Mouse (Mus musculus) midbrain, embryonic 16.5 days (tissue): ENCODE measurements around the gene Gm20388. TPM values are rescaled to one million over a fixed set of nuclear protein-coding genes. Genes with fewer than 3 reads are reported as not detected.

Experiments used
- ATAC-seq: fragments of 200-750 bp; cut with Nextera tagmentation; 2 replicates; pipeline ENCODE4 v1.8.0; 2017; ENCODE audit warnings: moderate TSS enrichment
- H3K27ac ChIP-seq: fragments of 300-500 bp; sonication (generic); 2 replicates; pipeline ENCODE4 v1.5.1; 2014; ENCODE audit warnings: mild to moderate bottlenecking, low read length, mixed read lengths
- H3K27me3 ChIP-seq: fragments of 300-500 bp; sonication (generic); 2 replicates; pipeline ENCODE4 v1.6.1; 2014; ENCODE audit warnings: low read depth, low read length, mixed read lengths; ENCODE audit not compliant: control insufficient read depth, insufficient read depth
- H3K36me3 ChIP-seq: fragments of 300-500 bp; sonication (generic); 2 replicates; pipeline ENCODE4 v1.6.1; 2014; ENCODE audit warnings: mild to moderate bottlenecking, low read length, moderate library complexity, mixed read lengths; ENCODE audit not compliant: control insufficient read depth, insufficient read depth
- H3K4me1 ChIP-seq: fragments of 300-500 bp; sonication (generic); 2 replicates; pipeline ENCODE4 v1.6.1; 2014; ENCODE audit warnings: mild to moderate bottlenecking, low read length, mixed read lengths; ENCODE audit not compliant: control insufficient read depth, insufficient read depth
- H3K4me2 ChIP-seq: fragments of 300-500 bp; sonication (generic); 2 replicates; pipeline ENCODE4 v1.6.1; 2014; ENCODE audit warnings: mild to moderate bottlenecking, low read length, mixed read lengths
- H3K4me3 ChIP-seq: fragments of 300-500 bp; sonication (generic); 2 replicates; pipeline ENCODE4 v1.5.1; 2014; ENCODE audit warnings: low read depth, mild to moderate bottlenecking, low read length, moderate library complexity, mixed read lengths
- H3K9ac ChIP-seq: fragments of 300-500 bp; sonication (generic); 2 replicates; pipeline ENCODE4 v1.6.1; 2014; ENCODE audit warnings: low read depth, low read length, mixed read lengths
- H3K9me3 ChIP-seq: fragments of 300-500 bp; sonication (generic); replicated peaks from 2 replicates; pipeline ENCODE4 v1.6.1; 2014; ENCODE audit warnings: mild to moderate bottlenecking, low read length, mixed read lengths; ENCODE audit not compliant: control insufficient read depth, poor library complexity, severe bottlenecking
- WGBS: fragments of 180-500 bp; shearing (Covaris S2); extraction: QIAGEN DNeasy Blood & Tissue Kit; methylation state at CpG from one replicate; pipeline ENCODE4 v1.1.7; 2014; 5-methylcytosine and 5-hydroxymethylcytosine counted together
- polyA plus RNA-seq: library from polyadenylated mRNA; unstranded; fragments of >200 nt; fragmentation: Nextera tagmentation; extraction: Ambion mirVana; gene quantifications from 2 replicates; pipeline ENCODE4 v1.2.1, GENCODE M21; 2015

The Gm20388 gene
- polyA plus RNA-seq, 1 experiment from 2014 or later, result 7.5 TPM

DNA sequence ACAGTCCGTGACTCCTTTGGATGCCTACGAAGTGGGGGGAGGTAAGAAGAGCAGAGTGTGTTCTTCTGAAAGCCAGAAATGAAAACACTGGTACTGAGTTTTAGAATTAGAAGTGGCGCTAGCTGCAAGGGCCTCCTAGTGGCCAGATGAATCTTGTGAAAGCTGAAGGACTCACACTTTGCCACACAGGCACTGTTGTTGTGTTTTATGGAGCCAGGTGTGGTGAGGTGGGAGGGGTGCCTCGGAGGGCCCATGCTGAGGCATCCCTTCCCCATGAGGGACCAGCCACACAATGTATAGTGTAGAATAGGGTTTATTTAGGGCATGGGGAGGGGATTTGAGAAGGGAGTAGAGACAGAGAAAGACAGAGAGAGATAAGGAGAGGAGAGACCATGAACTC lies 3587.1 kb downstream of the Gm20388 start:
- Histone ChIP-seq H3K4me2 (no peak overlapping the region), H3K36me3 (peaks cover 54% of the 10 kb centered on the region), H3K27ac (no peak overlapping the region), H3K9ac (no peak overlapping the region), H3K4me1 (no peaks in the 10 kb centered on the region), H3K27me3 (no peaks in the 10 kb centered on the region), H3K9me3 (no peaks in the 10 kb centered on the region), H3K4me3 (no peak overlapping the region)
- WGBS, result 92% methylated on average over 4 of the region's 4 CpGs
- ATAC-seq, result no peak

DNA sequence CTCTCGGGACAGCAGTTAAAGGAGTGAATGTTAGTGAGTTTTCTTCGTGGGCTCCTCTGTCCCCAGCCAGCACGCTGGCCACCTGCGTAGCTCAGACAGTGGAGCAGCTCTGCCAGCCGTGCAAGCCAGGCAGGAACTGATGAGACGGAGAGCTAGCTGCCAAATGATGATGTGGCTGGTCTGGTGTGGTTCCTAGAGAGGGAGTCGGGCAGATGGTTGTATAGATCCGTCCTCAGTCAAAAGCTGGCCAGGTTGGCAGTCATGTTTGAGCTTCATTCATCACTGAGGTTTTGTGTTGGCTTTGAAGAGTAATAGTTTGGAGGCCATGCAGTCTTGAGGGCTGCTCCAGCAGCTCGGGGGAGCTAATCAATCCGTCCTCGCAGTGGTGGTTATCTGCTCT lies 3588.3 kb downstream of the Gm20388 start:
- H3K27ac ChIP-seq, result no peak overlapping the region
- no peaks in the 10 kb centered on the region for H3K4me1 ChIP-seq
- H3K27me3 ChIP-seq, result no peaks in the 10 kb centered on the region
- H3K9ac ChIP-seq, result no peak overlapping the region
- WGBS, result 93% methylated on average over 11 of the region's 11 CpGs
- no peak overlapping the region for H3K4me2 ChIP-seq
- peaks cover 56% of the 10 kb centered on the region for H3K36me3 ChIP-seq
- H3K9me3 ChIP-seq, result no peaks in the 10 kb centered on the region
- no peak overlapping the region for H3K4me3 ChIP-seq
- no peak for ATAC-seq

DNA sequence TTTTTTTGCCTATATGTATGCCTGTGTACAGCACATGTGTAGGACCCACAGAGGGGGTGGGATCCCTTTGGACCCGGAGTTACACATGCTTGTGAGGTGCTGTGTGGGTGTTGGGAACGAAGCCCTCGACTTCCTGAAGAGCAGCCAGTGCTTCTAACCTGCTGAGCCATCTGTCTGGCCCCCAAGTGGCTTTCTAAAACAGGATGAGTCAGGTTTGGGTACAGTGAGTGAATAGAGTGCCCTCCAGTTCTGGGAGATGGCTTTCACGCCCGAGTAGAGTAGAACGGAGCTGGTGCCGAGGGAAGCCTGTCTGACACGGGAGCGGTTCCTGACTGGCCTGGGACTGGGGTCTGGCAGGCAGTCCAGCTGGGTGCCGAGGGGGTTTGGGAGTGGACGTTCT lies 3588.9 kb downstream of the Gm20388 start:
- WGBS, result 97% methylated on average over 11 of the region's 11 CpGs
- Histone ChIP-seq H3K36me3 (peaks cover 54% of the 10 kb centered on the region), H3K9ac (no peak overlapping the region), H3K27me3 (no peaks in the 10 kb centered on the region), H3K9me3 (no peaks in the 10 kb centered on the region), H3K4me3 (no peak overlapping the region), H3K4me2 (no peak overlapping the region), H3K4me1 (no peaks in the 10 kb centered on the region), H3K27ac (no peak overlapping the region)
- no peak for ATAC-seq

DNA sequence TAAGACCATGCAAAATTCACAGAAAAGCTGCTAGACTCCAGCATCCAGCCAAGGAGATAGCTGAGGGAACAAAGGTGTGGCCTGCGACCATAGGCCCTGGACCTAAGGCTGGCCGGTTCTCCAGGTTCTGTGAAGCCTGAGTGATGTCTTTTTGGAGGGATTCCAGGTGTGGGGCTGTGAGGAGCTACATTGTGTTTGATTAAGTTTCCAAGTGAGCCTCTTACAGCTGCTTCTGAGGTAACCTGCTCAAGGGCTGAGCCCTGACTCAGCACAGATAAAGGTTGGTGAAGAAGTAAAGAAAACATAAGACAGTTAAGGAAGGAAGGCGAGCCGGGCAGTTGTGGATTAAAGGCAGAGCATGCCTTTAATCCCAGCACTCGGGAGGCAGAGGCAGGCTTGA lies 3591.6 kb downstream of the Gm20388 start:
- Histone ChIP-seq H3K27ac (no peak overlapping the region), H3K9ac (no peak overlapping the region), H3K4me3 (no peak overlapping the region), H3K36me3 (peaks cover 54% of the 10 kb centered on the region), H3K4me1 (no peaks in the 10 kb centered on the region), H3K9me3 (no peaks in the 10 kb centered on the region), H3K4me2 (no peak overlapping the region), H3K27me3 (no peaks in the 10 kb centered on the region)
- ATAC-seq, result no peak
- WGBS, result 92% methylated on average over 5 of the region's 5 CpGs

DNA sequence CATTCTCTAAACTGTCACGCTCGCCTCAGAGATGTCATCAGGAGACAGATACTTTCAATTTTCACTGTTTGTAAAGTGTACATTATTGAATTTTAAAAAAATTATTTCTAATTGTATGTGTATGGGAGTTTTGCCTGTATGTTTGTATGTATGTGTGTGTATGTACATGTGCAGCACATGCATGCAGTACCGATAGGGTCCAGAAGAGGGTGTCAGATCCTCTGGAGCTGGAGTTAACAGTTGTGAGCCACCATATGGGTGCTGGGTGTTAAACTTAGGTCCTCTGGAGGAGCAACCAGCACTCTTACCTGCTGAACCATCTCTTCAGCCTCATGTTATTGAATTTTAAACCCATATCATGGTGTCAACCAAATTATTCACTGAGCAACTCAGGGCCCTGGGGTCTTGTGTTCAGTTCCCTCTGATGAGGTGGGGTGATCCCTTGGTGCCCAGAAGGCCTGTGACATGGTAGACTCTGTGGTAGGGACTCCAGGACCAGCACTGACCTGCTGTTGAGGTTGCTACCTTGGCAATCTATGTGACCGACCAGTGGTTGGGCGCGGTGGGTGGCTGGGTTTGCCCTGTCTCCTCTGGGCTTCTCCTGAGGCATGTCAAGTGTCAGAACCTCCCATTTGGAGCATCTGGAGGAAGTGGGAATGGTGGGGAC lies 3593.3 kb downstream of the Gm20388 start:
- Histone ChIP-seq H3K27me3 (no peaks in the 10 kb centered on the region), H3K9ac (no peak overlapping the region), H3K4me1 (no peaks in the 10 kb centered on the region), H3K27ac (no peak overlapping the region), H3K9me3 (no peaks in the 10 kb centered on the region), H3K36me3 (peaks cover 67% of the 10 kb centered on the region), H3K4me2 (no peak overlapping the region), H3K4me3 (no peak overlapping the region)
- WGBS, result 96% methylated on average over 6 of the region's 6 CpGs
- ATAC-seq, result no peak

DNA sequence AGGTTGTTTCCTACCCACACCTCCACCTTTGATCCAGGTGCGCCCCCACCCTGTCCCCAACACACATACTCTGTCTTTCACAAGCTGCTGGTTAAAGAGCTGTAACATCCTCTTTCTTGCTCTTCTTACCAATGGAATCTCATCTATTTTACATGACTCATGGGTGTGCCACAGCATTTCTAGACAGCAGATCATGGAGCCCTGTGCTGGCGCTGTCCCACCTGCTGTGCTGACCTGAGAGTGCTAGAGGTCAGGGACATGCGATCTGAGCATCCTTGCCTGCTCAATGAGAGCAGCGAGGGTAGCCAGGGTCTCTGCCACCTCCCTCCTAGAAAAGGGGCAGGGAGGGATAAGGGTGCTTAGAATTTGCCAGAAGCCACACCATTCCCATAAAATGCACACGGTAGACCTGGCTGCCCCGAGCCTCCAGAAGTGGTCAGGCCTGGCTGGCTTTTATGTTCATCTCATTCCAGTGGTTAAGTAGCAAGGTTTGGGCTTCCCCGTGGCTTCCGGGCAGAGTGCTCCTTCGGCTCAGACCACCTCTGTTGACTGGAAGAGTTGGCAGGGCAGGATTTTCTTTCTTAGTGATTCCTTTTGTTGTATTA lies 3594.1 kb downstream of the Gm20388 start:
- H3K4me3 ChIP-seq, result no peak overlapping the region
- H3K27me3 ChIP-seq, result no peaks in the 10 kb centered on the region
- whole genome bisulfite sequencing, result 85% methylated on average over 9 of the region's 9 CpGs
- H3K4me2 ChIP-seq, result no peak overlapping the region
- no peak overlapping the region for H3K9ac ChIP-seq
- peaks cover 68% of the 10 kb centered on the region for H3K36me3 ChIP-seq
- no peaks in the 10 kb centered on the region for H3K9me3 ChIP-seq
- ATAC-seq, result no peak
- H3K27ac ChIP-seq, result no peak overlapping the region
- no peaks in the 10 kb centered on the region for H3K4me1 ChIP-seq

GRCm38 (mm10) chr8:123505267-123505666 lies 3594.6 kb downstream of the Gm20388 start:
- H3K9ac ChIP-seq, result no peak overlapping the region
- no peaks in the 10 kb centered on the region for H3K27me3 ChIP-seq
- no peak overlapping the region for H3K4me2 ChIP-seq
- H3K4me3 ChIP-seq, result no peak overlapping the region
- 70% methylated on average over 4 of the region's 4 CpGs for WGBS
- H3K27ac ChIP-seq, result no peak overlapping the region
- H3K9me3 ChIP-seq, result no peaks in the 10 kb centered on the region
- no peak for ATAC-seq
- no peaks in the 10 kb centered on the region for H3K4me1 ChIP-seq
- peaks cover 66% of the 10 kb centered on the region for H3K36me3 ChIP-seq

GRCm38 (mm10) chr8:123505695-123506094 lies 3595.1 kb downstream of the Gm20388 start:
- Histone ChIP-seq H3K4me1 (no peaks in the 10 kb centered on the region), H3K27ac (no peak overlapping the region), H3K9me3 (no peaks in the 10 kb centered on the region), H3K9ac (no peak overlapping the region), H3K4me2 (no peak overlapping the region), H3K27me3 (no peaks in the 10 kb centered on the region), H3K36me3 (peaks cover 65% of the 10 kb centered on the region), H3K4me3 (no peak overlapping the region)
- ATAC-seq, result no peak
- 80% methylated on average over 9 of the region's 9 CpGs for WGBS

- WGBS, result 96% methylated on average over 5 of the region's 5 CpGs
- H3K36me3 ChIP-seq, result peaks cover 56% of the 10 kb centered on the region
- H3K9me3 ChIP-seq, result no peaks in the 10 kb centered on the region
- H3K4me1 ChIP-seq, result no peaks in the 10 kb centered on the region
- H3K4me3 ChIP-seq, result no peak overlapping the region
- no peak overlapping the region for H3K4me2 ChIP-seq
- H3K27ac ChIP-seq, result no peak overlapping the region
- ATAC-seq, result no peak
- no peaks in the 10 kb centered on the region for H3K27me3 ChIP-seq
- H3K9ac ChIP-seq, result no peak overlapping the region
Observed at GRCm38 (mm10) chr8:123507153-123507552, 3596.5 kb downstream of the Gm20388 start.
